Comparison of ENCODE assay signal across 9 mouse cellular contexts in genomic region chr14:6605004-6605403, GRCm38 (mm10). TPM values are rescaled to one million over a fixed set of nuclear protein-coding genes. Genes with fewer than 3 reads are reported as not detected.
DNase-seq lines count a peak whose midpoint lies in the region; ATAC-seq and TF ChIP-seq lines count a peak whose summit lies in the region.
"Not testable (repeated sequence)": the region's sequence is repeated elsewhere in the genome, so short reads cannot be mapped to it uniquely, and the experiment has no call there.
"Had no signal": no experiment of that assay in that cellular context is flagged by ENCODE, and none has a peak within 500 bp of the region (broad histone marks: within the 10 kb centered on the region; RNA-seq: fewer than 3 reads in every experiment).

No protein-coding gene starts in this region.

- WGBS in hindbrain, embryonic 15.5 days, result 2% methylated on average over 18 of the region's 20 CpGs
- 8% methylated on average over 5 of the region's 20 CpGs for WGBS in liver, postnatal 0 days (ENCODE audit: insufficient replicate concordance)

- peak overlapping the region; percentile 65; the same call in 1 of the 2 replicates for H3K9ac ChIP-seq in ES-Bruce4 (ENCODE audit: low read depth, poor library complexity, severe bottlenecking)
- H3K9ac ChIP-seq in hindbrain, embryonic 15.5 days, result peak overlapping the region; percentile 24; the same call in 1 of the 2 replicates
- H3K9ac ChIP-seq in liver, postnatal 0 days (replicated peaks), result not testable (repeated sequence)

- TF ChIP-seq POLR2A in ES-Bruce4 (IDR thresholded peaks at IDR 0.05; ENCODE audit: insufficient read depth, low read length), result not testable (repeated sequence)

- H3K27me3 ChIP-seq in ES-Bruce4 (ENCODE audit: control insufficient read depth, insufficient read depth, low read length, poor library complexity, severe bottlenecking); hindbrain, embryonic 15.5 days; liver, postnatal 0 days (ENCODE audit: insufficient read depth, low read length): not testable (repeated sequence)

- not testable (repeated sequence) for H3K4me3 ChIP-seq in ES-Bruce4 (ENCODE audit: low read depth, low read length); liver, postnatal 0 days (ENCODE audit: low read depth, low read length)
- H3K4me3 ChIP-seq in hindbrain, embryonic 15.5 days, result peak overlapping the region; percentile 43

- H3K27ac ChIP-seq in ES-Bruce4 (ENCODE audit: insufficient read depth, low read length); hindbrain, embryonic 15.5 days (replicated peaks); liver, postnatal 0 days (ENCODE audit: low read depth): not testable (repeated sequence)

- not testable (repeated sequence) for TF ChIP-seq CTCF in ES-Bruce4 (IDR thresholded peaks at IDR 0.05; ENCODE audit: low read depth, low read length); liver, postnatal 0 days (IDR thresholded peaks at IDR 0.05; ENCODE audit: low read depth)

- H3K4me2 ChIP-seq in hindbrain, embryonic 15.5 days, result peak overlapping the region; percentile 78
- H3K4me2 ChIP-seq in liver, postnatal 0 days (ENCODE audit: low read depth, low read length), result not testable (repeated sequence)

- not testable (repeated sequence) for H3K36me3 ChIP-seq in ES-Bruce4 (ENCODE audit: control insufficient read depth, insufficient read depth, low read length, poor library complexity, severe bottlenecking); hindbrain, embryonic 15.5 days; liver, postnatal 0 days (replicated peaks; ENCODE audit: insufficient read depth, low read length)

- intact Hi-C loops in gastrocnemius, postnatal 14 days (cut with DNase I; ENCODE audit: low total_unique reads), result not testable (repeated sequence)

- ATAC-seq in hindbrain, embryonic 15.5 days (ENCODE audit: low FRiP score, low read depth); liver, postnatal 0 days: not testable (repeated sequence)

- peak; percentile 52 for DNase-seq in embryo, embryonic 10.5 days (ENCODE audit: low spot score)
- DNase-seq in gastrocnemius, postnatal 14 days, result peak; percentile 2
- DNase-seq in layer of hippocampus, postnatal 10 days (ENCODE audit: low spot score in 2 of 2), result peak; percentile 5 to 34
- peak; percentile 12 for DNase-seq in liver, postnatal 0 days
- DNase-seq in neural tube, embryonic 10.5 days (ENCODE audit: extremely low spot score, low spot score), result peak; percentile 49
- peak; percentile 41 for DNase-seq in testis, postnatal 10 days (ENCODE audit: low spot score)

- not testable (repeated sequence) for H3K4me1 ChIP-seq in ES-Bruce4 (ENCODE audit: control insufficient read depth, insufficient read depth, low read length); hindbrain, embryonic 15.5 days (replicated peaks); liver, postnatal 0 days (ENCODE audit: insufficient read depth)

- TF ChIP-seq EP300 in ES-Bruce4 (IDR thresholded peaks at IDR 0.05; ENCODE audit: insufficient read depth, low read depth, low read length); liver, postnatal 0 days (IDR thresholded peaks at IDR 0.05; ENCODE audit: low read depth): not testable (repeated sequence)

- not testable (repeated sequence) for H3K9me3 ChIP-seq in ES-Bruce4 (replicated peaks; ENCODE audit: control insufficient read depth, insufficient read depth, low read length, poor library complexity, severe bottlenecking); hindbrain, embryonic 15.5 days; liver, postnatal 0 days (ENCODE audit: low read length)

RNA-seq across cellular contexts. Expression of gene Gm3629, which starts 14.6 kb away (rescaled TPM):
- not detected in 2 replicates for polyA plus RNA-seq in ES-Bruce4 (2011; ENCODE audit: insufficient read depth, insufficient read length, low read depth, missing spikeins)
- 1 to 10 TPM in 1 of 2 experiments, under 1 TPM in 1; 0.80 to 1.2 TPM for total RNA-seq in gastrocnemius, postnatal 14 days (2021)
- 0.74 and 0.77 TPM in 2 replicates for polyA plus RNA-seq in hindbrain, embryonic 15.5 days (2015; fragmentation: Nextera tagmentation; extraction: Ambion mirVana)
- total RNA-seq in layer of hippocampus, postnatal 10 days (2021), result under 1 TPM in 1 of 2 experiments, not detected in 1; 0.40 TPM
- not detected in 2 replicates for polyA plus RNA-seq in liver, postnatal 0 days (2015; fragmentation: Nextera tagmentation; extraction: Ambion mirVana)
- total RNA-seq: monocyte, adult 5-6 weeks had no signal

RNA-seq across cellular contexts. Expression of gene Gm3460, which starts 17.2 kb away (rescaled TPM):
- not detected in 2 replicates for polyA plus RNA-seq in ES-Bruce4 (2011; ENCODE audit: insufficient read depth, insufficient read length, low read depth, missing spikeins)
- not detected for total RNA-seq in gastrocnemius, postnatal 14 days (2021)
- polyA plus RNA-seq in hindbrain, embryonic 15.5 days (2015; fragmentation: Nextera tagmentation; extraction: Ambion mirVana), result 0.55 TPM in 1 of 2 replicates, not detected in the other
- not detected for total RNA-seq in layer of hippocampus, postnatal 10 days (2021)
- polyA plus RNA-seq in liver, postnatal 0 days (2015; fragmentation: Nextera tagmentation; extraction: Ambion mirVana), result not detected in 2 replicates
- total RNA-seq: monocyte, adult 5-6 weeks had no signal

Comparison
In these comparisons a context has a peak if more than half of its experiments do, and no peak if none do; other contexts are left out.
1. DNase-seq: peak in every context shown above with its lines; median percentile 52 in embryo, embryonic 10.5 days; 49 in neural tube, embryonic 10.5 days; 41 in testis, postnatal 10 days; 20 in layer of hippocampus, postnatal 10 days; 12 in liver, postnatal 0 days; 2 in gastrocnemius, postnatal 14 days.